In the genomic region with DNA sequence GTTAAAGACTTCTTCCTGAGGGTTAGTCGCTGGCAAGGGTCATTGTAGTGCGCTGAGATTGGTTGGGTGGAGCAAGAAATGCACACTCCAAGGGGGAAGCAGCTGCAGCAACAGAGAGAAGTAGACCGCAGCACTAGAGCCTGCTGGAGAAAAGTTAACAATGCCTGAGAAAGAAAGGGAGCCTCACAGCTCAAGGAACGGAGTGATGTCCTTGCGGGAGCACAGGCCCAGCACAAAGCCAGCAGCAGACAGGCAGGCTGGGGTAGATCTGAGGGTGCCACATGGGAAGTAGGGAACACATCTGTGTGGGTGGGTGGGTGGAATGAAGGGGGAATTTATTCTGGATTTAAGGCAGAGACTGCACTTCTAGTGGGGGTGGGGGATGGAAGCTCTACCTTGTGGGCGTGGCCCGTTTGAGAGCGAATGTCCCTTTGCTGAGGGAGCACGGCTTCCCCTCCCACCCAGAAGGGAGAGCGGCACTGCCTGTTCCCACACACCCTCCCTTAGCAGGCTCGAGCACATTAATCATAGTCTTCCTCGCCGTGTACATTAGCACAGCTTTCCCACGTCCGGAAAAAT, we compare ENCODE assay signal across 8 mouse cellular contexts. TPM values are rescaled to one million over a fixed set of nuclear protein-coding genes. Genes with fewer than 3 reads are reported as not detected.
DNase-seq lines count a peak whose midpoint lies in the region; ATAC-seq and TF ChIP-seq lines count a peak whose summit lies in the region.

No protein-coding gene starts in this region.

- TF ChIP-seq POLR2A in cortical plate, adult 2 months (IDR thresholded peaks at IDR 0.05; ENCODE audit: extremely low read depth, insufficient read depth, low read length), result peak; percentile 53; the same call in 1 of the 2 replicates

- H3K9ac ChIP-seq in kidney, embryonic 16.5 days (replicated peaks; ENCODE audit: low read length), result peak overlapping the region; percentile 59
- H3K9ac ChIP-seq in limb, embryonic 15.5 days, result peak overlapping the region; percentile 17; the same call in 1 of the 2 replicates
- H3K9ac ChIP-seq in midbrain, embryonic 13.5 days (replicated peaks), result peak overlapping the region; percentile 63

- H3K27ac ChIP-seq in cortical plate, adult 2 months (ENCODE audit: insufficient read depth, low read length), result peak overlapping the region; percentile 58
- H3K27ac ChIP-seq in kidney, embryonic 16.5 days (ENCODE audit: low read length), result no peak overlapping the region
- 0 out of 2 replicates have a peak overlapping the region, but pooled peaks have one; percentile 4 for H3K27ac ChIP-seq in limb, embryonic 15.5 days
- H3K27ac ChIP-seq in midbrain, embryonic 13.5 days, result peak overlapping the region; percentile 94

- peaks cover 10% of the 10 kb centered on the region; the same call in 1 of the 2 replicates for H3K4me1 ChIP-seq in cortical plate, adult 2 months (ENCODE audit: control insufficient read depth, insufficient read depth, low read length)
- peaks cover 15% of the 10 kb centered on the region for H3K4me1 ChIP-seq in kidney, embryonic 16.5 days (ENCODE audit: insufficient read depth, low read length)
- peaks cover 9% of the 10 kb centered on the region for H3K4me1 ChIP-seq in limb, embryonic 15.5 days
- peaks cover 28% of the 10 kb centered on the region for H3K4me1 ChIP-seq in midbrain, embryonic 13.5 days (replicated peaks)

- peak overlapping the region; percentile 37 for H3K4me3 ChIP-seq in cortical plate, adult 2 months (ENCODE audit: insufficient read depth, low read length)
- H3K4me3 ChIP-seq in kidney, embryonic 16.5 days (ENCODE audit: low read length), result peak overlapping the region; percentile 50
- peak overlapping the region; percentile 41 for H3K4me3 ChIP-seq in limb, embryonic 15.5 days
- H3K4me3 ChIP-seq in midbrain, embryonic 13.5 days (replicated peaks), result peak overlapping the region; percentile 42

- no peak for TF ChIP-seq CTCF in cortical plate, adult 2 months (IDR thresholded peaks at IDR 0.05; ENCODE audit: extremely low read depth, insufficient read depth, low read length)

- peak; percentile 53 for DNase-seq in layer of hippocampus, adult 11-12 months (ENCODE audit: low spot score)
- DNase-seq in layer of hippocampus, adult 9-10 months (ENCODE audit: low spot score), result no peak
- peak; percentile 13 for DNase-seq in gastrocnemius, postnatal 25 days
- peak; percentile 43 for DNase-seq in testis, postnatal 14 days (ENCODE audit: low spot score)

- peak; percentile 86 for ATAC-seq in kidney, embryonic 16.5 days (ENCODE audit: low FRiP score, low TSS enrichment)
- ATAC-seq in limb, embryonic 15.5 days (ENCODE audit: insufficient number of reproducible peaks, low FRiP score, low TSS enrichment, low read depth), result 0 out of 2 replicates have a peak, but pooled peaks have one; percentile 67
- peak; percentile 82 for ATAC-seq in midbrain, embryonic 13.5 days

- 0 out of 2 replicates have a peak, but pooled peaks cover 8% of the 10 kb centered on the region for H3K27me3 ChIP-seq in kidney, embryonic 16.5 days (ENCODE audit: insufficient read depth, low read length)
- peaks cover 17% of the 10 kb centered on the region for H3K27me3 ChIP-seq in limb, embryonic 15.5 days
- peaks cover 4% of the 10 kb centered on the region; the same call in 1 of the 2 replicates for H3K27me3 ChIP-seq in midbrain, embryonic 13.5 days

- H3K9me3 ChIP-seq in kidney, embryonic 16.5 days (ENCODE audit: low read length), result no peaks in the 10 kb centered on the region
- H3K9me3 ChIP-seq in limb, embryonic 15.5 days, result no peaks in the 10 kb centered on the region
- no peaks in the 10 kb centered on the region for H3K9me3 ChIP-seq in midbrain, embryonic 13.5 days

- peak overlapping the region; percentile 81 for H3K4me2 ChIP-seq in kidney, embryonic 16.5 days (replicated peaks; ENCODE audit: low read depth, low read length)
- H3K4me2 ChIP-seq in limb, embryonic 15.5 days, result peak overlapping the region; percentile 71
- peak overlapping the region; percentile 61 for H3K4me2 ChIP-seq in midbrain, embryonic 13.5 days (replicated peaks)

- whole genome bisulfite sequencing in kidney, embryonic 16.5 days, result 2% methylated on average over 15 of the region's 15 CpGs
- under 1% methylated on average over 15 of the region's 15 CpGs for WGBS in limb, embryonic 15.5 days
- 1% methylated on average over 15 of the region's 15 CpGs for WGBS in midbrain, embryonic 13.5 days

- H3K36me3 ChIP-seq in kidney, embryonic 16.5 days (ENCODE audit: insufficient read depth, low read length), result no peaks in the 10 kb centered on the region
- H3K36me3 ChIP-seq in limb, embryonic 15.5 days, result no peaks in the 10 kb centered on the region
- no peaks in the 10 kb centered on the region for H3K36me3 ChIP-seq in midbrain, embryonic 13.5 days

RNA-seq across cellular contexts. Expression of a gene that starts 27.7 kb away (rescaled TPM):
- 50.5 and 66.4 TPM in 2 replicates for polyA plus RNA-seq in cortical plate, adult 2 months (2012; rRNA removed)
- 1 to 10 TPM; 1.9 to 4.4 TPM for total RNA-seq in gastrocnemius, postnatal 25 days (2021)
- polyA plus RNA-seq in kidney, embryonic 16.5 days (2015; fragmentation: Nextera tagmentation; extraction: Ambion mirVana), result 2.1 and 2.8 TPM in 2 replicates
- polyA plus RNA-seq in limb, embryonic 15.5 days (2015; fragmentation: Nextera tagmentation; extraction: Ambion mirVana), result 11.0 and 30.2 TPM in 2 replicates
- 86.5 and 89.4 TPM in 2 replicates for polyA plus RNA-seq in midbrain, embryonic 13.5 days (2015; fragmentation: Nextera tagmentation; extraction: Ambion mirVana)

RNA-seq across cellular contexts. Expression of a gene that starts 49.2 kb away (rescaled TPM):
- 2.8 and 3.1 TPM in 2 replicates for polyA plus RNA-seq in cortical plate, adult 2 months (2012; rRNA removed)
- total RNA-seq in gastrocnemius, postnatal 25 days (2021), result 1 to 10 TPM; 1.3 to 1.4 TPM
- 7.3 and 7.8 TPM in 2 replicates for polyA plus RNA-seq in kidney, embryonic 16.5 days (2015; fragmentation: Nextera tagmentation; extraction: Ambion mirVana)
- polyA plus RNA-seq in limb, embryonic 15.5 days (2015; fragmentation: Nextera tagmentation; extraction: Ambion mirVana), result 4.7 and 4.9 TPM in 2 replicates
- 9.5 and 9.6 TPM in 2 replicates for polyA plus RNA-seq in midbrain, embryonic 13.5 days (2015; fragmentation: Nextera tagmentation; extraction: Ambion mirVana)
